Mouse (Mus musculus) myocyte (in vitro differentiated cells): Measurements from ENCODE around the gene Arfip1.

ENCODE experiments used
- E2F4 ChIP-seq: IDR thresholded peaks from one replicate; pipeline ENCODE4 v1.6.1; 2011; ENCODE audit warnings: mild to moderate bottlenecking, control low read depth, moderate library complexity; ENCODE audit not compliant: insufficient read depth
- POLR2A ChIP-seq: IDR thresholded peaks from one replicate; pipeline ENCODE4 v1.6.1; 2011; ENCODE audit warnings: low read depth, mild to moderate bottlenecking, control low read depth, moderate library complexity; ENCODE audit not compliant: insufficient read length
- TCF12 ChIP-seq: IDR thresholded peaks from one replicate; pipeline ENCODE4 v1.6.1; 2011; ENCODE audit warnings: mild to moderate bottlenecking, control low read depth; ENCODE audit not compliant: poor library complexity, insufficient read depth, severe bottlenecking

- no peak for TF ChIP-seq E2F4
- TF ChIP-seq POLR2A: no peak
- TF ChIP-seq TCF12: no peak
Measured at GRCm38 (mm10) chr3:84619056-84619455, 36.6 kb upstream of the Arfip1 start.
